Mouse (Mus musculus) liver, embryonic 14.5 days (tissue): ENCODE measurements around the gene Nr1d1. TPM values are rescaled to one million over a fixed set of nuclear protein-coding genes. Genes with fewer than 3 reads are reported as not detected.
A peak's percentile ranks its signal among the peaks of the same experiment; 100 is the strongest.

Experiments
- ATAC-seq: fragments of 200-750 bp; cut with Nextera tagmentation; 2 replicates; pipeline ENCODE4 v1.8.0; 2017; ENCODE audit warnings: moderate number of reproducible peaks, mild to moderate bottlenecking, moderate library complexity; ENCODE audit not compliant: insufficient read depth
- DNase-seq, 3 experiments: peaks; one replicate each; pipeline ENCODE4 v3.0.0-alpha.2; 2012 to 2013; ENCODE audit warnings: low read depth in 3 of 3, low spot score in 3 of 3
- H3K27ac ChIP-seq: fragments of 300-500 bp; sonication (generic); 2 replicates; pipeline ENCODE4 v1.5.1; 2014; ENCODE audit warnings: moderate library complexity, mild to moderate bottlenecking, control low read depth, inconsistent platforms
- H3K27me3 ChIP-seq: fragments of 300-500 bp; sonication (generic); 2 replicates; pipeline ENCODE4 v1.6.1; 2014; ENCODE audit warnings: mild to moderate bottlenecking, low read length, moderate library complexity; ENCODE audit not compliant: control insufficient read depth, insufficient read depth
- H3K36me3 ChIP-seq: fragments of 300-500 bp; sonication (generic); replicated peaks from 2 replicates; pipeline ENCODE4 v1.6.1; 2014; ENCODE audit warnings: low read depth; ENCODE audit not compliant: control insufficient read depth, insufficient read depth
- H3K4me1 ChIP-seq, 2 experiments: fragments of 200-500 bp in 1 of 2; fragments of 300-500 bp in 1 of 2; sonication (generic) in 1 of 2; replicated peaks; 2 replicates each; pipeline ENCODE4 v1.6.1; 2012 to 2014; ENCODE audit warnings: antibody characterized with exemption in 1 of 2, inconsistent platforms in 1 of 2, low read length in 1 of 2; ENCODE audit not compliant: control insufficient read depth in 2 of 2, insufficient read depth in 2 of 2
- H3K4me2 ChIP-seq: fragments of 300-500 bp; sonication (generic); 2 replicates; pipeline ENCODE4 v1.6.1; 2014; ENCODE audit warnings: low read depth, mild to moderate bottlenecking, control low read depth, moderate library complexity
- H3K4me3 ChIP-seq, 2 experiments: fragments of 200-500 bp in 1 of 2; fragments of 300-500 bp in 1 of 2; sonication (generic) in 1 of 2; 2 replicates each; pipeline ENCODE4 v1.5.1; 2012 to 2014; ENCODE audit warnings: low read depth in 2 of 2, low read length in 2 of 2, mild to moderate bottlenecking in 2 of 2, control low read depth in 1 of 2, inconsistent platforms in 1 of 2, moderate library complexity in 1 of 2; ENCODE audit not compliant: insufficient read depth in 1 of 2
- H3K9ac ChIP-seq: fragments of 300-500 bp; sonication (generic); replicated peaks from 2 replicates; pipeline ENCODE4 v1.6.1; 2014; ENCODE audit warnings: mild to moderate bottlenecking, control low read depth, moderate library complexity
- H3K9me3 ChIP-seq: fragments of 300-500 bp; sonication (generic); 2 replicates; pipeline ENCODE4 v1.6.1; 2016; ENCODE audit warnings: low read length, mixed read lengths; ENCODE audit not compliant: control insufficient read depth
- CTCF ChIP-seq: IDR thresholded peaks from 2 replicates; pipeline ENCODE4 v1.5.1; 2016; ENCODE audit warnings: antibody characterized with exemption, low read depth, control low read depth
- EP300 ChIP-seq: IDR thresholded peaks from 2 replicates; pipeline ENCODE4 v1.6.1; 2016; ENCODE audit warnings: antibody characterized with exemption, low read depth
- WGBS: fragments of 180-500 bp; shearing (Covaris S2); extraction: QIAGEN DNeasy Blood & Tissue Kit; methylation state at CpG from one replicate; pipeline ENCODE4 v1.1.7; 2014; ENCODE audit not compliant: insufficient replicate concordance; 5-methylcytosine and 5-hydroxymethylcytosine counted together
- polyA plus RNA-seq, 2 experiments: library from polyadenylated mRNA; depleted of rRNA in 1 of 2; stranded (reverse) in 1 of 2; unstranded in 1 of 2; fragments of >200 nt; fragmentation: Nextera tagmentation in 1 of 2; extraction: Ambion mirVana in 1 of 2; gene quantifications; 2 replicates each; pipeline versions ENCODE4 v1.2.1 to v1.2.3; 2012 to 2014

The Nr1d1 gene
- polyA plus RNA-seq, 2 experiments = 0.58 to 0.65 TPM

- ATAC-seq = peak; percentile 96
- H3K4me1 ChIP-seq = peaks cover 7 to 10% of the 10 kb centered on the region in 2 experiments; a peak in 3 of 4 replicates
- H3K9ac ChIP-seq = peak within 1 kb of the TSS; percentile 63
- no peaks in the 10 kb centered on the region for H3K27me3 ChIP-seq
- H3K36me3 ChIP-seq = peaks cover 4% of the 10 kb centered on the region
- 0% methylated on average over 16 of the region's 16 CpGs for WGBS
- peak within 1 kb of the TSS; percentile 81 to 100 for H3K4me3 ChIP-seq
- peak within 1 kb of the TSS; percentile 99 for H3K4me2 ChIP-seq
- no peak; the same call in 1 of the 2 replicates for TF ChIP-seq EP300
- TF ChIP-seq CTCF = no peak
- peak within 1 kb of the TSS; percentile 26 for H3K27ac ChIP-seq
- H3K9me3 ChIP-seq = peaks cover 2% of the 10 kb centered on the region
- peak; percentile 85 to 89 (median 85) for DNase-seq
Observed at GRCm38 (mm10) chr11:98729119-98729588, 46.0 kb downstream of the Nr1d1 start, which contains the start of gene Med24. Gene Med24, minus strand, starts transcription at chr11:98729435.

- no peak for ATAC-seq
- Histone ChIP-seq H3K4me2 (no peak overlapping the region), H3K9ac (no peak overlapping the region), H3K9me3 (no peaks in the 10 kb centered on the region), H3K27ac (no peak overlapping the region), H3K36me3 (peaks cover 6% of the 10 kb centered on the region), H3K27me3 (no peaks in the 10 kb centered on the region), H3K4me3 (no peak overlapping the region), H3K4me1 (peaks cover 7 to 10% of the 10 kb centered on the region in 2 experiments; a peak in 3 of 4 replicates)
- no peak for DNase-seq
- no peak for TF ChIP-seq EP300
- TF ChIP-seq CTCF = no peak
- WGBS = 80% methylated on average over 15 of the region's 15 CpGs
Observed at GRCm38 (mm10) chr11:98725926-98726506, 49.1 kb downstream of the Nr1d1 start.

GRCm38 (mm10) chr11:98723098-98723497, 52.0 kb downstream of the Nr1d1 start:
- Histone ChIP-seq H3K9ac (no peak overlapping the region), H3K27me3 (no peaks in the 10 kb centered on the region), H3K27ac (no peak overlapping the region), H3K4me1 (0 out of 4 replicates have a peak, but pooled peaks cover 0 to 4% of the 10 kb centered on the region in 2 experiments), H3K9me3 (no peaks in the 10 kb centered on the region), H3K36me3 (peaks cover 6% of the 10 kb centered on the region), H3K4me2 (no peak overlapping the region), H3K4me3 (no peak overlapping the region)
- no peak for ATAC-seq
- DNase-seq = no peak
- TF ChIP-seq CTCF = no peak
- no peak for TF ChIP-seq EP300
- WGBS = 66% methylated on average over 7 of the region's 7 CpGs

GRCm38 (mm10) chr11:98721458-98722226, 53.5 kb downstream of the Nr1d1 start:
- TF ChIP-seq CTCF (peak; percentile 19), EP300 (no peak)
- H3K9ac ChIP-seq = no peak overlapping the region
- WGBS = 67% methylated on average over 24 of the region's 24 CpGs
- H3K4me3 ChIP-seq = no peak overlapping the region
- H3K9me3 ChIP-seq = no peaks in the 10 kb centered on the region
- no peaks in the 10 kb centered on the region for H3K27me3 ChIP-seq
- ATAC-seq (no peak), DNase-seq (no peak)
- H3K27ac ChIP-seq = no peak overlapping the region
- 0 out of 4 replicates have a peak, but pooled peaks cover 0 to 4% of the 10 kb centered on the region in 2 experiments for H3K4me1 ChIP-seq
- peaks cover 6% of the 10 kb centered on the region for H3K36me3 ChIP-seq
- H3K4me2 ChIP-seq = no peak overlapping the region

- no peak overlapping the region for H3K4me2 ChIP-seq
- H3K36me3 ChIP-seq = peaks cover 8% of the 10 kb centered on the region
- H3K9ac ChIP-seq = no peak overlapping the region
- 68% methylated on average over 2 of the region's 2 CpGs for WGBS
- H3K9me3 ChIP-seq = no peaks in the 10 kb centered on the region
- H3K4me1 ChIP-seq = 0 out of 4 replicates have a peak, but pooled peaks cover 0 to 1% of the 10 kb centered on the region in 2 experiments
- ATAC-seq = no peak
- TF ChIP-seq EP300 (no peak), CTCF (no peak)
- H3K4me3 ChIP-seq = no peak overlapping the region
- H3K27me3 ChIP-seq = no peaks in the 10 kb centered on the region
- no peak for DNase-seq
- no peak overlapping the region for H3K27ac ChIP-seq
Observed at GRCm38 (mm10) chr11:98720756-98721155, 54.4 kb downstream of the Nr1d1 start.

Other genes starting within 250 kb of the Nr1d1 start
- 0.15 and 0.27 TPM in 2 replicates for gene Ikzf3, start 229.3 kb downstream of the Nr1d1 start, polyA plus RNA-seq (2012; rRNA removed)
- gene Ikzf3, start 229.3 kb downstream of the Nr1d1 start, polyA plus RNA-seq (2014; fragmentation: Nextera tagmentation; extraction: Ambion mirVana) = 0.05 and 0.10 TPM in 2 replicates
- 0.30 and 0.44 TPM in 2 replicates for gene Zpbp2, start 224.2 kb downstream of the Nr1d1 start, polyA plus RNA-seq (2012; rRNA removed)
- 0.76 and 0.83 TPM in 2 replicates for gene Zpbp2, start 224.2 kb downstream of the Nr1d1 start, polyA plus RNA-seq (2014; fragmentation: Nextera tagmentation; extraction: Ambion mirVana)
- gene Ormdl3, start 188.0 kb downstream of the Nr1d1 start, polyA plus RNA-seq (2012; rRNA removed) = 23.4 and 27.4 TPM in 2 replicates
- gene Ormdl3, start 188.0 kb downstream of the Nr1d1 start, polyA plus RNA-seq (2014; fragmentation: Nextera tagmentation; extraction: Ambion mirVana) = 6.4 and 6.8 TPM in 2 replicates
- not detected in 2 replicates for gene Lrrc3c, start 177.0 kb downstream of the Nr1d1 start, polyA plus RNA-seq (2012; rRNA removed)
- gene Lrrc3c, start 177.0 kb downstream of the Nr1d1 start, polyA plus RNA-seq (2014; fragmentation: Nextera tagmentation; extraction: Ambion mirVana) = not detected in 2 replicates
- 0.03 and 0.19 TPM in 2 replicates for gene Gm12355, start 149.7 kb downstream of the Nr1d1 start, polyA plus RNA-seq (2012; rRNA removed)
- gene Gm12355, start 149.7 kb downstream of the Nr1d1 start, polyA plus RNA-seq (2014; fragmentation: Nextera tagmentation; extraction: Ambion mirVana) = 0.47 and 0.68 TPM in 2 replicates
- not detected in 2 replicates for gene Gsdma3, start 149.0 kb downstream of the Nr1d1 start, polyA plus RNA-seq (2012; rRNA removed)
- gene Gsdma3, start 149.0 kb downstream of the Nr1d1 start, polyA plus RNA-seq (2014; fragmentation: Nextera tagmentation; extraction: Ambion mirVana) = not detected in 2 replicates
- not detected in 2 replicates for gene Gsdma2, start 128.6 kb downstream of the Nr1d1 start, polyA plus RNA-seq (2012; rRNA removed)
- not detected in 2 replicates for gene Gsdma2, start 128.6 kb downstream of the Nr1d1 start, polyA plus RNA-seq (2014; fragmentation: Nextera tagmentation; extraction: Ambion mirVana)
- 0.01 TPM in 1 of 2 replicates, not detected in the other for gene Gsdma, start 111.0 kb downstream of the Nr1d1 start, polyA plus RNA-seq (2012; rRNA removed)
- gene Gsdma, start 111.0 kb downstream of the Nr1d1 start, polyA plus RNA-seq (2014; fragmentation: Nextera tagmentation; extraction: Ambion mirVana) = not detected in 2 replicates
- gene Psmd3, start 92.8 kb downstream of the Nr1d1 start, polyA plus RNA-seq (2012; rRNA removed) = 73.6 and 75.7 TPM in 2 replicates
- gene Psmd3, start 92.8 kb downstream of the Nr1d1 start, polyA plus RNA-seq (2014; fragmentation: Nextera tagmentation; extraction: Ambion mirVana) = 55.3 and 67.1 TPM in 2 replicates
- gene Csf3, start 74.1 kb downstream of the Nr1d1 start, polyA plus RNA-seq (2012; rRNA removed) = not detected in 2 replicates
- gene Csf3, start 74.1 kb downstream of the Nr1d1 start, polyA plus RNA-seq (2014; fragmentation: Nextera tagmentation; extraction: Ambion mirVana) = not detected in 2 replicates
- gene Med24, start 45.9 kb downstream of the Nr1d1 start, polyA plus RNA-seq (2012; rRNA removed) = 25.0 and 29.6 TPM in 2 replicates
- 21.3 and 25.6 TPM in 2 replicates for gene Med24, start 45.9 kb downstream of the Nr1d1 start, polyA plus RNA-seq (2014; fragmentation: Nextera tagmentation; extraction: Ambion mirVana)
- 14.6 and 15.6 TPM in 2 replicates for gene Thra, start 34.7 kb downstream of the Nr1d1 start, polyA plus RNA-seq (2012; rRNA removed)
- gene Thra, start 34.7 kb downstream of the Nr1d1 start, polyA plus RNA-seq (2014; fragmentation: Nextera tagmentation; extraction: Ambion mirVana) = 8.3 and 10.0 TPM in 2 replicates
- gene Msl1, start 20.2 kb upstream of the Nr1d1 start, polyA plus RNA-seq (2012; rRNA removed) = 11.5 and 15.8 TPM in 2 replicates
- 4.5 and 4.9 TPM in 2 replicates for gene Msl1, start 20.2 kb upstream of the Nr1d1 start, polyA plus RNA-seq (2014; fragmentation: Nextera tagmentation; extraction: Ambion mirVana)
- 12.2 and 12.7 TPM in 2 replicates for gene Casc3, start 29.6 kb upstream of the Nr1d1 start, polyA plus RNA-seq (2012; rRNA removed)
- gene Casc3, start 29.6 kb upstream of the Nr1d1 start, polyA plus RNA-seq (2014; fragmentation: Nextera tagmentation; extraction: Ambion mirVana) = 11.5 and 13.0 TPM in 2 replicates
- gene Rapgefl1, start 61.5 kb upstream of the Nr1d1 start, polyA plus RNA-seq (2012; rRNA removed) = 0.52 and 0.55 TPM in 2 replicates
- gene Rapgefl1, start 61.5 kb upstream of the Nr1d1 start, polyA plus RNA-seq (2014; fragmentation: Nextera tagmentation; extraction: Ambion mirVana) = 0.05 and 0.06 TPM in 2 replicates
- 2.0 and 2.1 TPM in 2 replicates for gene Wipf2, start 88.3 kb upstream of the Nr1d1 start, polyA plus RNA-seq (2012; rRNA removed)
- gene Wipf2, start 88.3 kb upstream of the Nr1d1 start, polyA plus RNA-seq (2014; fragmentation: Nextera tagmentation; extraction: Ambion mirVana) = 1.1 and 1.4 TPM in 2 replicates
- 16.9 and 28.6 TPM in 2 replicates for gene Cdc6, start 132.5 kb upstream of the Nr1d1 start, polyA plus RNA-seq (2012; rRNA removed)
- gene Cdc6, start 132.5 kb upstream of the Nr1d1 start, polyA plus RNA-seq (2014; fragmentation: Nextera tagmentation; extraction: Ambion mirVana) = 64.1 and 71.0 TPM in 2 replicates
- gene Rara, start 152.5 kb upstream of the Nr1d1 start, polyA plus RNA-seq (2012; rRNA removed) = 1.9 and 2.3 TPM in 2 replicates
- gene Rara, start 152.5 kb upstream of the Nr1d1 start, polyA plus RNA-seq (2014; fragmentation: Nextera tagmentation; extraction: Ambion mirVana) = 3.0 and 3.2 TPM in 2 replicates
- not detected in 2 replicates for gene Gjd3, start 207.7 kb upstream of the Nr1d1 start, polyA plus RNA-seq (2012; rRNA removed)
- gene Gjd3, start 207.7 kb upstream of the Nr1d1 start, polyA plus RNA-seq (2014; fragmentation: Nextera tagmentation; extraction: Ambion mirVana) = not detected in 2 replicates
- 57.7 and 108 TPM in 2 replicates for gene Top2a, start 248.9 kb upstream of the Nr1d1 start, polyA plus RNA-seq (2012; rRNA removed)
- 197 and 214 TPM in 2 replicates for gene Top2a, start 248.9 kb upstream of the Nr1d1 start, polyA plus RNA-seq (2014; fragmentation: Nextera tagmentation; extraction: Ambion mirVana)